Mouse (Mus musculus) cortical plate, adult 2 months (tissue): Measurements from ENCODE around the gene Col4a3bp.

ENCODE experiments used
- CTCF ChIP-seq: fragments of 200-500 bp; IDR thresholded peaks from 2 replicates; pipeline ENCODE4 v1.5.1; 2011; ENCODE audit warnings: mild to moderate bottlenecking, control low read depth, low read length; ENCODE audit not compliant: insufficient read depth; ENCODE audit errors: extremely low read depth
- POLR2A ChIP-seq: fragments of 200-500 bp; IDR thresholded peaks from 2 replicates; pipeline ENCODE4 v1.6.1; 2011; ENCODE audit warnings: mild to moderate bottlenecking, low read length, control low read depth; ENCODE audit not compliant: insufficient read depth; ENCODE audit errors: extremely low read depth

GRCm38 (mm10) chr13:96644168-96644567 lies 101.8 kb downstream of the Col4a3bp start:
- no peak for TF ChIP-seq CTCF
- no peak for TF ChIP-seq POLR2A
